Mouse (Mus musculus) olfactory bulb, adult 2 months (tissue): ENCODE results near the gene Vmn1r171.

Experiments
- CTCF ChIP-seq: fragments of 200-500 bp; IDR thresholded peaks from 2 replicates; pipeline ENCODE4 v1.5.1; 2012; ENCODE audit warnings: low read depth, mild to moderate bottlenecking, low read length, moderate library complexity; ENCODE audit not compliant: insufficient read depth
- POLR2A ChIP-seq: fragments of 200-500 bp; IDR thresholded peaks from 2 replicates; pipeline ENCODE4 v1.6.1; 2012; ENCODE audit warnings: mild to moderate bottlenecking, low read depth, low read length, moderate library complexity; ENCODE audit not compliant: insufficient read depth

DNA sequence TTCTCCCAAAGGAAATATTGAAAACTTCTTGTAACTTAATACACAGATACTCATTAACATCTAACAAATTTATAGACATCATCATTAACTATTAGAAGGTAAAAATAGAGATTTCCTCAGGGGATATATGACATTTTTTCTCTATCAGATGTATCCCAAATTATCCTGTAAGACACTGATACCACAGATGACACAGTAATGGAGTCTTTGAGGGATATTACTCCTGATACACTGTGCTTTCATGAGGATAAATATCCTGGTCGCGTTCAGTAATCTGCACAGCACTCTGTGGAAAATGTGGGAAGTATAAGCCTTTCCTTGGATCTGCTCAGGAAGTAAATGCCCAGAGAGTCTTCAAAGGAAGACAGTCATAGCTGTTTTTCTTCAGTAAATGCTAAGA is 27.5 kb downstream of the Vmn1r171 start, which contains the start of gene Vmn1r172:
- TF ChIP-seq CTCF, result no peak
- TF ChIP-seq POLR2A, result no peak
